Mouse (Mus musculus) heart, adult 10 weeks (tissue): ENCODE measurements around the gene Rps19bp1. TPM values are rescaled to one million over a fixed set of nuclear protein-coding genes. Genes with fewer than 3 reads are reported as not detected.

Experiments used
- polyA plus RNA-seq: library from polyadenylated mRNA; stranded (reverse); fragments of 350-450 nt; fragmentation: Illumina TruSeq; extraction: RNeasy Lipid Tissue Mini Kit (QIAGEN cat#74804); gene quantifications from one replicate; pipeline ENCODE4 v1.2.3, GENCODE M21; 2014; ENCODE audit warnings: low read depth, low replicate concordance

Rps19bp1 gene
- 20.4 TPM for polyA plus RNA-seq

GRCm38 (mm10) chr15:80263610-80264575 lies at the start of gene Rps19bp1:
TSS of gene Rps19bp1 (minus strand) at chr15:80264315.

GRCm38 (mm10) chr15:80286851-80287415 lies 22.8 kb upstream of the Rps19bp1 start, which contains the start of gene Cacna1i:
TSS of gene Cacna1i (plus strand) at chr15:80287238.

GRCm38 (mm10) chr15:80254847-80255645 lies 9.1 kb downstream of the Rps19bp1 start, which contains the start of gene Atf4:
TSS of gene Atf4 (plus strand) at chr15:80255184.

GRCm38 (mm10) chr15:80235535-80235934 lies 28.6 kb downstream of the Rps19bp1 start, which contains the start of gene AC140267.1:
TSS of gene AC140267.1 (plus strand) at chr15:80235835.

GRCm38 (mm10) chr15:80233733-80234509 lies 30.2 kb downstream of the Rps19bp1 start, which contains the start of gene Mief1:
TSS of gene Mief1 (plus strand) at chr15:80234018.

Other genes with a start within 250 kb of the Rps19bp1 start
- 32.2 TPM for gene Pdgfb, start 249.3 kb downstream of the Rps19bp1 start, polyA plus RNA-seq
- 116 TPM for gene Syngr1, start 173.0 kb downstream of the Rps19bp1 start, polyA plus RNA-seq
- gene Rpl3, start 172.4 kb downstream of the Rps19bp1 start, polyA plus RNA-seq, result 294 TPM
- 19.5 TPM for gene Tab1, start 131.2 kb downstream of the Rps19bp1 start, polyA plus RNA-seq
- 2.9 TPM for gene Mgat3, start 90.6 kb downstream of the Rps19bp1 start, polyA plus RNA-seq
- gene Mief1, start 30.3 kb downstream of the Rps19bp1 start, polyA plus RNA-seq, result 13.3 TPM
- not detected for gene AC140267.1, start 28.5 kb downstream of the Rps19bp1 start, polyA plus RNA-seq
- 104 TPM for gene Atf4, start 9.1 kb downstream of the Rps19bp1 start, polyA plus RNA-seq
- 0.05 TPM for gene Cacna1i, start 22.9 kb upstream of the Rps19bp1 start, polyA plus RNA-seq